Mouse (Mus musculus): Measurements from ENCODE around the gene Gls.

Gene Gls

DNA sequence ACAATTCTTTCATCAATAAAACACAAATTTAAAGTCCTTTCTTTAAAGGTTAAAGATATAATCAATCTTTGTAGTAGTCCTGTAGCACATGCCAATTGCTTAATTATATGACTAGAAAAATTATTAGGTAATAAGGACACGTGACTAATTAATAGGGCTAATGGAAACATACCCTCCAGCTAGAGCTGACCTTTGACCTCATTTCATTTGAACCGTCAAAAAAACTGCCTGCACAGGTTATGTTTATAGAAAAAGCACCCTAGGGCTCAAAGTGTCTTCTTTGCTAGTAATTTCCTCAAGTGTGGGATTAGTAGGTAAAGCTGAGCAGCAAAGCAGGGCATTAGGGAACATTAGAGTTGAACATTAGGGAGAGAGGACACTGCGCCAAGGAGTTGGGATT is 9.2 kb upstream of the Gls start:
- DNase-seq (ENCODE audit: low spot score) = no peak

DNA sequence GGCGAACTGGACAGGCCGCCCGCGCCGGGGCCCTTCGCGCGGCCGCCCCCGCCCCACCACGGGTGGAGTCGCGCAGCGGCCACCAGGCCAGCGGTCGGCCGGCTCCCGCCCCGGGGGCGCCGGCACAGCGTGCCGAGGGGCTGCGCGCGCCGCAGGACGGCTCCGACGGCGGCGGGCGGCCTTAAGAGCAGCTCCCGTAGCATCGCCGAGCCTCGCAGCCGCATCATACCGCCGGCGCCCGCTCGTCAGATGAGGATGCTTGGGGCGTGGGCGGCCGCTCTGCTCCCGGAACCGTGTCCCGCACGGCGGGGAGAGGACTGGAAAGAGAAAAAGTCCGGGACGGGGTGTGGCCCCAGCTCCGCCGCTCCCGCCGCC is 279 bp downstream of the Gls start:
- peak; percentile 3 for DNase-seq (ENCODE audit: low spot score)

DNA sequence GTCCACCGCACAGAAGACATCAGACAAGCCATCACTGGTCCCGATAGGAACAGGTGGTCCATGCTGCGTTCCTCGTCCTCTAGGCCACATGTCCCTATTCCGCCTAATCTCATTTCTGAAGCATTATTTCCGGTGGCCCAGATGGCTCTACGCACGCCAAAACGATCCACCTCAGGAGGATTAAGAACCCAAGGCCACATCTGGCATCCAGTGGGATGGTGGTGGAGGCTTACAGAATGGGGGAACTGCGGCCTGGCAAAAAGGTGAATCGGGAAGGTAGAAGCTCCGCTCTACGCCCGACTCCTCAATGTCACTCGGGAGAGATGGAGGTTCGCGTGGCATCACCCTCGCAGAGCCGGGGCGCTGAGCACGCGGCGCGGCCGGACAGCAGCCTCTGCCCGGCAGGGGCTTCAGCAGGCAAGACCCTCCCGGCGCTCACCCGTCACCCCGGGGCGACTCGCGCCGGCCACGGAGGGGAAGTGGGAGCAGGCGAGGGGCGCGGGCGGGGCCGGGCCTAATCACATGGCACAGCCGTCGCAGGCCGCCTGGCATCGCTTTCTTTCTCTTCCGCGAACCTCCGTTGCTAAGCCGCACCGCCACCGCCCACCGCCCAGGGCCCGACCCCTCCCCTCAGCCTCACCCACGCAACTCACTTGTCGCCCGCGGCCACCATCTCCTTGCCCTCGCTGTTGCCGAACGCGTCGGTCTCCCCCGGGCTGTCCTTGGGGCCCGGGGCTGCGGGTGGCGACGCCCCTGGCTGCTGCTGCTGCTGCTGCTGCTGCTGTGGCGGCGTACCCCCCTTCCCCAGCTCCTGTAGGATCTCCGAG is 880 bp downstream of the Gls start:
- peak; percentile 37 for DNase-seq (ENCODE audit: low spot score)

- DNase-seq (ENCODE audit: low spot score) = no peak
Measured at GRCm38 (mm10) chr1:52230404-52230803, 2.6 kb downstream of the Gls start.

DNA sequence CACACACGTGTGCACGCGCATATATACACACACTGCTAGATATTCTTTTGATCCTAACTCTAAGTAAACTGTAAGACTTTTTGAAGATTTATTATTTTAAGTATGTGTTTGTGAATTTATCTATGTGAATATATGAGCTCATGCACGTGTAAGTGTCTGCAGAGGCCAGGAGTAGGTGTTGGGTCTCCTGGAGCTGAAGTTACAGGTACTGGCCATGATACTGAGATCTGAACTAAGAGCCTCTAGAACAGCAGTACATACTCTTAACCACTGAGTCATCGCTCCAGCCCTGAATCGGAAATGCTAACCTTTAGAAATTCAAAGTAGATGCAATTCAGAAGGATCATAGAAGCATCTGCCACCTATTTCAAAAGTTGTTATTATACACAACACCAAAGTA is 4.9 kb downstream of the Gls start:
- DNase-seq (ENCODE audit: low spot score) = no peak

GRCm38 (mm10) chr1:52226416-52226815 is 6.6 kb downstream of the Gls start:
- DNase-seq (ENCODE audit: low spot score) = no peak

- DNase-seq (ENCODE audit: low spot score) = no peak
Measured at GRCm38 (mm10) chr1:52216766-52217165, 16.3 kb downstream of the Gls start.

GRCm38 (mm10) chr1:52182992-52183391 is 50.0 kb downstream of the Gls start:
- DNase-seq (ENCODE audit: low spot score) = no peak

DNA sequence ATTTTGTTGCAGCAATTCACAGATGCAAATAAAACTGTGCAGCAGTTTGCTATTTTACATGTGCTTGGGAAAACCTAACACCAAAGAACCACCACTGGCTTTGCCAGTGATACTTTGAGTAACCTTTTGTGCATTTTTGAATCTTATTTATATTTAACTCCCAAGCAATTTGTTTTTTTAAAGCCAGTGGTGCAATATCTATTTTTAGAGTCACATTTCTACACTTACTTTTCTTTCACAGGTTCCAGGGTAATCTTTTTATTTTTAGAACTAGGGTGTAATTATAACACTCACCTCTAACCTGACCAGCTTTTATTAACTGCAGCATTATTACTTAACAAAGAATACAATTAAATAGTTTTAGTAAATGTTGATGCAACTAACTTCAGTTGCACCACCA is 51.0 kb downstream of the Gls start:
- DNase-seq (ENCODE audit: low spot score) = no peak

DNA sequence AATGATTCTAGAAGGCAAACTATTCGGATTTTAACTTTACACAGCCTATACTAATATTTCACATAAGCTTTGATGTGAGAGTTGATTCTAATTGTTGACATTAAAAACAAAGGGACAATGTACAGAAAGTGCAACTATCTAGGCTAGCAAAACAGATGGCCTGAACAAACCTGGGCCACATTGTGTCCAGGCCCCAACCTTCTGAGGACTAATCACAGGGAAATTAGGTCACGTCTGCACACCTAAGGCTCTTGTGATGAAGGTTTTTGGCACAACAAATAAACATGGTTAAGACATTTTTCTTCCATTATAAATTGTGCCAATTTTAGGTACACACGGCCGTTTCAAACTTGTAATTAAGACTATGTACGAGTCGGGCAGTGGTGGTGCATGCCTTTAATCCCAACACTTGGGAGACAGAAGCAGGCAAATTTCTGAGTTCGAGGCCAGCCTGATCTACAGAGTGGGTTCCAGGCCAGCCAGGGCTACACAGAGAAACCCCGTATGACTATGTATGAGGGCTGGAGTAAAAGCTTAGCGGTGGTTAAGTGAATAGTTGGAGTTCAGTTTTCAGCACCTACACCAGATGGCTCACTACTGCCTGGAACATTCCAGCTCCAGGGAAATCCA is 53.0 kb downstream of the Gls start:
- no peak for DNase-seq (ENCODE audit: low spot score)

GRCm38 (mm10) chr1:52176999-52177398 is 56.0 kb downstream of the Gls start:
- no peak for DNase-seq (ENCODE audit: low spot score)

GRCm38 (mm10) chr1:52175983-52176382 is 57.0 kb downstream of the Gls start:
- no peak for DNase-seq (ENCODE audit: low spot score)

DNA sequence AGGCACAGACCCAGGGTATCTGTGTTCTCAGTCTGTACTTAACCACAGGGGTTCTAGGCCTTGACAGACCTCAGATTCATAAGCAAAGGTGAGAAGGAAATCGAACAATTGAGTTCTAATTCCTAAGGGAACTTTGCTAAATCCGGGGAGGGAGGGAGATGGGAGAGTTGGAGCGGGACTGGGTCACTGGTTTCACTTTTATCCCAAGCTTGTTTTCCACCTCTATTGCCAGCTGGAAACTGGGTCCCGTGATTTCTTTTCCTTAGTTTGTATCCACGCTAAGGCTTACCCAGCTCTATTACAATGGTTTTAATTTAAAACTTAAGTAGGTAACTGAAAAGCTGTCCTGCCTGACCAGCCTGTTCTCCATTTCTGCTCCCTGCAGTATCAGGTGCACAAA is 57.7 kb downstream of the Gls start:
- DNase-seq (ENCODE audit: low spot score) = no peak

DNA sequence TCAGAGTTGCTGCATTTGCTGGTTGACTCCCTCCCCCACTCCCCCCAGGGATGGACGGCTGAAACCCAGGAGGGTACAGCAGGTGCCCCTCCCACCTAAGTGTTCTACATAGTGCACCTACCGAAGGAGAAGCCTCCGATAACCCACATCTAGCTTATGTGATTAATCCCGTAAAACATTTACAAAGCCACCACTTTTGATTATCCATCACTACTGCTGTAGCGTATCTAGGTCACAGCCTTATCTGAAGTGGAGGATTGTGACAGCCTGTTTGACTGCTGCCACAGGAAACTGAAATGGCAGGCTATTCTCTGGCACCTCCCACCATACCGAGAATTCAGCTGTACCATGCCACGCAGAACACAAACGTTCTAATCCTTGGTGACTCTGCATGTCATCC is 61.8 kb downstream of the Gls start:
- DNase-seq (ENCODE audit: low spot score) = no peak

GRCm38 (mm10) chr1:52170747-52171146 is 62.3 kb downstream of the Gls start:
- DNase-seq (ENCODE audit: low spot score) = no peak

DNA sequence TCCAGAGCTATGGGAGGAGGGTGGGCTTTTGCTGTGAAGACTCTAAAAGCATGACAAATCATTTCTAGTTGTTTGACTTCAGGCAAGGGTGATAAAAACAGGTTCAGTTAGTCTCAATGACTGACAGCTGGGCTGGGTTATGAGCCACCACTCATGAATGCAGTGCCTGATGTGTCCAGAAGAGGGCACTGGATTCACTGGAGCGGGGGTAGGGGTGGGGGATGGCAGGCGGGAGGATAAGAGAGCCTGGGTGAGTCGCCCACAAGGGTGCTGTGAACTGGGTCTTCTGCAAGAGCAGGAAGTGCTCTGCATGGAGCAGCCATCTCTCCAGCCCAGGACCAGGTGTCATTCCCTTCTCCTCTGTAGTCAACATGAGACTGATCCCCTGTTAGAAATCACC is 63.0 kb downstream of the Gls start:
- DNase-seq (ENCODE audit: low spot score) = no peak

- DNase-seq (ENCODE audit: low spot score) = no peak
Measured at GRCm38 (mm10) chr1:52166652-52167220, 66.3 kb downstream of the Gls start.

DNA sequence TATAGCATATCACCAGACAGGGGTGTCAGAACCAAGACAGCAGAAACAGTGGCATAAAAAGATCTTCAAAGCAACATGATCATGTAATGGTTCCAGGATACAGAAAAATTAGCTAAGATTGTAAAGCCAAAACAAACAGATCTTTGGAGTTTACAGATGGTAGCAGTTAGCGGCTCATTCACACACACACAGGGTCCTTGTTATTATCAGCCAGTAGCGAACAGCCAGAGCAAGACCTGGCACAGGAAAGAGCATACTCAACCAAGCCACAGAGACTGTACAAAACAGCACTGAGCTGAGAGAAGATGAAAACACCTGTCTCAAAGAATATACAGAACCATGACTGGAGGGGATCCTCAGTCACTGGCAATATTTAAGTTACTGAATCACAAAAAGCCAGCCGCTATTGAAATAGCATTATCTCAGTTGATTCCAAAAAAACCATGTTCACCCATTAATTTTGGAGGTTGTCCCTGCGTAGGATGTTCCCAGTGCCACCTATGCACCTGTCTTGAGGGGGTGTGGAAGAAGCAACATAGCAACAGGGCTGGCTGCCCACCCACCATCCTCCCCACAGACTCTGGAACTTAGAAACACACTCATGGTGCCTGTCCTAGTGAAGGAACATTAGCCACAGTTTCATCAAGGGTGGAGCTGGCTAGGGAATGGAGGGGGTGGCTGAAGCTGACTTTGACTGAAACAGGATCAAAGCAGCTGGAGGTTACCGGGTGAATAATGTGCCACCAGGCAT is 69.2 kb downstream of the Gls start:
- DNase-seq (ENCODE audit: low spot score) = no peak

GRCm38 (mm10) chr1:52161151-52161550 is 71.9 kb downstream of the Gls start:
- DNase-seq (ENCODE audit: low spot score) = no peak

DNA sequence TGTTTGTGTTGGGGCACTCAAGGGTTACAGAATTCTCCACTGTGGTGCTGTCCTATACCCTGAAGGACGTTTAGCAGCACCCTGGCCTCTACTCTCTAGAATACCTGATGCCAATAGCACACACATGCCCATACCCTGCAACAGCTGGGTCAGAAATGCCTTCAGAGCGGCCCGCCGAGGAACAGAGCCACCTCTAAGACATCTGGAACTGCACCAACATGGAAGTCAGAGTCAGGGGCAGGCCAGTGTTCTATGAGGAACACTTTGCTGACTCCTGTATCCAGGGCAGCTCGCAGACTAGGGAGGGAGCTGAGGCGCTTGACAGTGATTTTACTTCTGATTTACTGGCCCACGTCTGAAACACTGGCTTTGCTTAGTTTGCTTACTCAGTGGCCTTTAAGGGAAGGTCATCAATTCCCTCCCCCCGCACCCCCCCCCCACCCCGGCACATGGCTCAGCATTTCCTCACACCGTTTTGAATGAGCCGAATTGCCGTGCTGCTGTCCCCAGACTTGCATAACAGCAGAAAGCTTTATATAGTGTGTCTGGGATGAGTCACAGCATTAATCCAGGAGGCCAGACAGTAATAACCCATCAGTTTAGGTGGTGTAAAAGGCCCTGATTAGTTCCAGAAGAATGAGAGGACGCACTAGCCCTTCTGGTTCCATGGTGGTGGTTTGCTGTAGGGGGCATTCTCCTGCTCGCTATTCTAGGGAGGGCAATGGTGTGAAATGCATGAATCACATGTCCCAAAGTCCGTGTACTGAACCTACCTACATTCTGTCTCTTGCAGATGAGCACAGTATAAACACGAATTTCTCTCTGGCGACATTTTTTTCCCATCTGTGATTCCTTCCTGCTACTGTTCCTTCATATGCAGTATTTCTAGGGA is 74.3 kb downstream of the Gls start:
- DNase-seq (ENCODE audit: low spot score) = no peak

DNA sequence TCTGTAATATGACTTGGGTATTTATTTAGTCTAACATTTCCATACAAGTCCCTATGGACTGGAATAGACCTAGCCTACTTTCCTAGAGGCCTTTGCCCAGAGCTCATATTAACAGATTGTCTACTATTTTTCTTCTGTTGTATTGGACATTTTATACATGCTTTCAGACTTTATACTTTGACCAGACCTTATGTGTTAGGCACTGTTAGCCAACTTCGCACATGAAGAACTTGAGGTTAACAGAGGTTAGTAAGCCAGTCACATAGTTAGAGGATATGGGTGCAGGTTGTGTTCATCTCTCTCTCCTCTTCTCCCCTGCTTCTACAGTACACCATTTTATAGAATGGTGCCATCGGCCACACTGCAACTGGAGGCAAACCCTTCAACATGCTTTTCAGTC is 75.0 kb downstream of the Gls start:
- DNase-seq (ENCODE audit: low spot score) = no peak

GRCm38 (mm10) chr1:52156351-52156750 is 76.7 kb downstream of the Gls start:
- no peak for DNase-seq (ENCODE audit: low spot score)
